Mouse (Mus musculus) thymus, postnatal 14 days (tissue): ENCODE results near the gene Hist2h4.
"Not testable (repeated sequence)": the region's sequence is repeated elsewhere in the genome, so short reads cannot be mapped to it uniquely, and the experiment has no call there.

Source experiments
- DNase-seq: peaks from one replicate; pipeline ENCODE4 v3.0.0; 2021

The Hist2h4 gene

GRCm38 (mm10) chr3:96268776-96269378 lies 5.8 kb upstream of the Hist2h4 start:
- DNase-seq = peak; percentile 51

DNA sequence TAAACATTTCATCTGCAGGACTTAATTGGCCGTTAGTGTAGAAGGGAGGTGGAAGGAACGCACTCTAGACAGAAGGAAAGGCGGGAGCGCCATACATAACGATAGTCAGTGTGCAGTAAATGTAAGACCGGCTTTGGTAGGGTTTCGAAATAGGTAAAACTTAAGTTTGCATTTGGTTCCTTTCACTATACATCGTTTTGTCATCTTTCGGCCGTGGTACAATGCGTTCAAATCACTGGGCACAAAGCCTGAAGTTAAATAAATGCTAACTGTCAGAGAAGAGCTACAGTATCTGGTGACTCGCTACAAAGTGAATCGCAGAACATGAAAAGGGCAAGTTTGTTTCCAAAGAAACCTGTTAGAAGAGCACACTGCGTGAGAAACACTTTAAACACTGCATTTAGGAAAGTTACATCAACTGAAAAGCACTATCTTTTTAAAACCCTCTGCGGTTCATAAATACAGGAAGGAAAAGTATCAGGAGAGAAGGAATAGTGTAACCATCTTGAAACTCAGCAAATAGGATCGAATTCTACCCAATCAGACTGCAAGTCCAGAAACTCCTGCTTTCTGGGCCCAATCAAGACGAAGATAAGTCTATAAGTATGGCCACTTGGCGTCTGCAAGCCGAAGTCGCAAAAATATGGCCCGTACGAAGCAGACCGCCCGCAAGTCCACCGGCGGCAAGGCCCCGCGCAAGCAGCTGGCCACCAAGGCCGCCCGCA lies 5.1 kb upstream of the Hist2h4 start, which contains the start of gene Hist2h3b:
Hist2h3b (plus strand) TSS at position 604 of the 725 bp plus-strand sequence.
- DNase-seq = peak; percentile 84

DNA sequence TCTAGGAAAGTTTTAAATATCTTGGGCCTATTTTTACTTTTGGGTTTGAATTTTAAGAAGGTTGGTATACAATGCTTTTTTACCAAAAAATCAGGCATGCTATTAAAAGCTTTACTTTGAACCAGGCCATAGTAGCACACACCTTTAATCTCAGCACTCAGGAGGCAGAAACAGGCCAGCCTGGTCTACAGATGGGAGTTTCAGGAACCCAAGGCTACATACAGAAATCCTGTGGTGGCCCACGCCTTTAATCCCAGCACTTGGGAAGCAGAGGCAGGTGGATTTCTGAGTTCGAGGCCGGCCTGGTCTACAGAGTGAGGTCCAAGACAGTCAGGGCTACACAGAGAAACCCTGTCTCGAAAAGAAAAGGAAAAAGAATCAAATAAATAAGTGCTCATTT lies 4.4 kb upstream of the Hist2h4 start:
- no peak for DNase-seq

GRCm38 (mm10) chr3:96266132-96266710 lies 3.1 kb upstream of the Hist2h4 start:
- no peak for DNase-seq

- peak; percentile 25 for DNase-seq
Measured at GRCm38 (mm10) chr3:96264404-96264949, 1.4 kb upstream of the Hist2h4 start.

DNA sequence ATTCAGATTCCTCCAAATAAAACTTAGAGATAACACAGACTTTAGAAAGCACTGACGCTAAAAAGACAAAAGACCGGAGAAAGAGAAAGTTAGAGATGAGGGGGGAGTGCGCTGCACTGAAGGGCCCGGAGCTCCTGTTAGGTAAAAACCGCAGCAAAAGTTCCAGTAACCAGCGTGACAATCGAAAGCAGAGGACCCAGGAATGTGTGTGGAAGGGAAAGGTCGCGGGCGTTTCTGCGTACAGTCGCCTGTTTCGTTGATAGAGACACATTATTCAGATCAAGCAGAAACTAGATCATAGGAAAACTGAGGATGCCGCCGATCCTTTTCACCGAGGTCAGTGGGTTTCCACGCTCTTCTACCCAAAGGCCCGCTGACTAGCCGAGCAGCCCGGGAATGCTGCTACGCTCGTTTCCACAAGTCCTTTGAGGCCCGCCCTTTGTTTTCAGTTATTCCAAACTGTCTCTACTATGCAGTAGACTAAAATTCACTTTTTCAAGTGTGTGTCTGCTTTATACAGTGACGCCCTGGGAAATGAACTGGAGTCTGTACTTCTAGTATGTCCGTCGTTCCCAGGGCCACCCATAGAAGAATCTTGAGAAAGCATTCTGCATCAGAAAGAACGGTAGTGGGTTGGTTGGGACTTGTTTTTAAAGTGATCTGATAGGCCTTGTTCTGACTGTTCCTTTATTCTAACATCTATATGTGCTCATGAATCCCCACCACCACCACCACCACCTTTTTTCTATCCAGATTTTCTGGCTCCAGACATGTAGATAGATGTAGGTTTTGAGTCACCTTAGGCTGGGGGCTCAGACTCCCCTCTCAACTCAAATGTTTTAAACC lies 670 bp upstream of the Hist2h4 start:
- DNase-seq = peak; percentile 59

DNA sequence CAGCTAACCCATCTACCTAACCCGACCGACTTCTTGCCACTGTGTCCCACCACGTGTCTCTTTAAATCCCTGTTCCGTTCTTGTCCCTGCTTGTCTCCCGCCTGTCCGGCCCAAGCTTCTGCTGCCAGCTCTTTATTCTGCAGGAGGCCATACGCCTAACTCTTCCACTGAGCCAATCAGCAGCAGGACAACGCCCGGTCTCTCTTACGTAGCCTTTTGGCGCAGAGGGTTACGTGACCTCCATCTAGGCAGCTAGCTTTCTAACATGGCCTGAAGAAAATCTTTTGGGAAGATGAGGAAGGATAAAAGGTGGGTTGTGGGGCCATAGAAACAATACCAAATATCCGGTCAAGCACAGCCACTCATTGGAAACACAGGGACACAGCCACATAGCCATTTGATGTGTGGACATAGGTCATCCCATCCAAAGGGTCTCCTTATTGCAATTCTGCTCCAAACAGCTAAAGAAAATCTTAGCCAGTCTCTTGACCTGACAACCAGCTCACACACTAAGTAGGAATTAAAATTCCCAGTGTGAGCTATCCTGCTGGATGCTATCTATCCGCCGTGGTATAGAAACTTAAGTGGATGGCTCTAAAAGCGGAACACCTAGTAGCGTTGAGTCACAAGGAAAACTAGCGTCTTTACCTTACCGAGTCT lies 765 bp downstream of the Hist2h4 start:
- peak; percentile 56 for DNase-seq

DNA sequence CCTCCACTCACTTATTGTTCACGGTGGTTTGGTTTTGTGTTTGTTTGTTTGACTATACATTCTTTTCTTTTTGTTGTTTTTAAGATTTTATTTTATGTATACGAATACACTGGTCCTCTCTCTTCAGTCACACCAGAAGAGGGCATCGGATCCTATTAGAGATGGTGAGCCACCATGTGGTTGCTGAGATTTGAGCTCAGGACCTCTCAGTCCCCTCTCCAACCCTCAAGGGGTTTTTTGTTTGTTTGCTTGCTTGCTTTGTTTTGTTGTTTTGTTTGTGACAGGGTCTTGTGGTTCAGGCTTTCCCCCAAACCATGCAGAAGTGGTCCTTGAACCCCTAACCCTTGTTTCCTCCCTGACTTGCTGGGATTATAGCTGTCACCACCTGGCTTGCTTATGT lies 1.5 kb downstream of the Hist2h4 start:
- no peak for DNase-seq

GRCm38 (mm10) chr3:96260220-96260619 lies 2.9 kb downstream of the Hist2h4 start:
- no peak for DNase-seq

DNA sequence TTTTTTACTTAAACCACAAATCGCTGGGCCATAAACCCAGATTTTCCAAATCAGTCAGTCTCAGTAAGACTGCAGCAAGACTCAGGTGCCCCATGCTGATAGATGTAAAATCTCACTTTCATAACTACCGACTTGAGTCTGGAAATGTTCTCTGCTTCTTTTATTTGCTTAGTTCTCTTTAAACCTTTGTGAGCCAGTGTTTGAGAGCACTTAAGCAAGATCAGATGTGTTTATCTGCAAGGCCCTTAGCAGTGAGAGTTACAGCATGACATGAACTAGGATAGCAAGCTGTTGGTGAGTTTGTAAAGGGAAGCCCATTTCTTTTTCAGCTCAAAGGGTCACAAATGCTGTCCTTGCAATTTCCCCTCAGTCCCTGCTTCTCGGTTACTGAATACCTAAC lies 5.9 kb downstream of the Hist2h4 start:
- no peak for DNase-seq

- DNase-seq = no peak
Measured at GRCm38 (mm10) chr3:96255926-96256593, 7.1 kb downstream of the Hist2h4 start.

GRCm38 (mm10) chr3:96254683-96255355 lies 8.3 kb downstream of the Hist2h4 start:
- DNase-seq = no peak

GRCm38 (mm10) chr3:96251787-96252186 lies 11.3 kb downstream of the Hist2h4 start:
- DNase-seq = no peak

DNA sequence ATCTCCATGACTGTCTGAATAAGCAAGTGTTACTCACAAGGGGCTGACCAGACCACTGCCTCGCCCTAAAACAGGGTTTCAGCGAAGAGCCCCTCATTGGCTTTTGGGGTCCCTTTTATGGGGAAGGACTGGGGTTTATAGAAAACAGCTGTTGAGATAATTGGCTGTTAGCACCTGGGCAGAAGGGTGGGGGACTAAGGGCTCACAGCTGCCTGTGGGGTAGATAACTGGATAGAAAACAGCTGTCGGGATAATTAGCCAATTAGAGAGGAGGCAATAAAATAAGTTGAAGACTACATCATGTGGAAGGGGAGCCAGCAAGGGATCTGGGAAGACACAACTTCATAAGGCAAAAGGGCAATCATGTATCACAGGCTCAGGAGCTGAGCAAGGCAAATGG lies 12.2 kb downstream of the Hist2h4 start:
- no peak for DNase-seq

DNA sequence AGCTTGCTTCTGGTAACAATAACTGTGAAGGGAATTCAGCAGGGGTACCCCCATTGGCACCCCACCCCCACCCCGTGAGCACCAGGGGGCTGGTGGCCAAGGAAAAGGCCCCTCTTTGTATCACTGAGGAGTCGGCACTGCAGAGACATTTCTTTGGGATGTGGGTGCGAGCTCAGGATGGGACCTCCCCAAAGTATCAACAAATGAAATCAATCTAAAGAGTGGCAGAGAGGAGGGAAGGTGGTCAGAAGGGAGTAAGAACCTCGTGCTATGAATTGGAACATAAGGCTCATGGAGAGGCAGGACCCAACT lies 14.1 kb downstream of the Hist2h4 start:
- peak; percentile 38 for DNase-seq

DNA sequence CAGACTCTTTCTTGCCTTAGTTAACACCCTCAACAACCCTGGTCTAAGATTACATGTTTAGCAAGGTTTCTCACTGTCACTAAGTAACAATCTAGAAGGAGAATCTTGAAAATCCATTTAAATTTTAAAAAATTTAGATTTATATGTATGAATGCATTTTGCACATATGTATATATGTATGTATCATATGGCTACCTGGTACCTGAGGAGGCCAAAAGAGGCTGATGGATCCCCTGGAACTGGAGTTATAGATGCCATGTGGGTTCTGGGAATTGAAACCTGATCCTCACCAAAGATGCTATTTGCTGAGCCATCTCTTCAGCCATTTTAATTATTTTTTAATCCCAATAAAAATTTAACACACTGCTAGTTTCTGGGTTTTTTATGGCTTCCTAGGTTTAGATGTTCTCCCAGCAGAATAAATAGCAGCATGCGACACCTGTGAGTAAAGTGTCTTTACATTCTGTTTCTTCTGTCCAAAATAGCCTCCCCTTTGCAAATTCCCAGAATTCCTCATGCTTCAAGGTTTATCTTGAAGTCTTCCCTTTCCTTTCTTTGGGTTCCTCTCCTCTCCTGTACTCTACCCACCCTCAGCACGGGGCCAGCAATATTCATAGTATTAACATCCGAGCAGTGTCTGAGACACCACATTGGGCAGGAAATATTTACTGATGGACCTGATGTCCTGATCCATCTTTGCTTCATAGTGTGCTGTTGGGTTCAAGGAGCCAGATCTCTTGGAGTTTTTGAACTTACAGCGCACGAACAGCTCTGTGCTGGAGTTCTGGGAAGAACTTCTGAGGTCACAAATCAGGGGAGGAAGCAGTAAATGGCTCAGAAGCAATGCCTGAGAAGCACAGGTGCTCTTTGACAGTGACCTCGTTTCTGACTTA lies 14.7 kb downstream of the Hist2h4 start:
- DNase-seq = no peak

GRCm38 (mm10) chr3:96247356-96248140 lies 15.6 kb downstream of the Hist2h4 start:
- no peak for DNase-seq

DNA sequence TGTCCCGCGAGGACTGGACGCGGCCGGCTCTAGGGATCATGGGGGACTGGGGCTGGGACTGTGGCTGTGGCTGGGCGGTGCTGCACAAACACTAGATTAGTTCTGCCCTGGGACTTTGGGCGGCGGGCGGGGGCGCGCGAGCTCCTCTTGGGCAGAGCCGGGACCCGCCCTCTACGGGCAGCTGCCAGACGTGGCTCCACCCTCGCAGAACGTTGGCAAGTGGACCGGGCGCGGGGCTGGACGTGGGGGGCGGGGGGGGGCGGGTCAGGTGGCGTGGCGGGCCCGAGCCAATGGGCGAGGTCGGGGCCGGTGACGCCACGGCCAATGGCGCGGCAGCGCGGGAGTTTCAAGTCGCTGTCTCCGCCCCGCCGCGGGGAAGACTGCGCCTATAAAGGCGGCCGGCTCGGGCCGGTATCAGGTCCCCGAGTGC lies 16.7 kb downstream of the Hist2h4 start, which contains the start of gene Hist2h3c1:
Hist2h3c1 (plus strand) TSS at position 259 of the 430 bp plus-strand sequence.
- DNase-seq = not testable (repeated sequence)

DNA sequence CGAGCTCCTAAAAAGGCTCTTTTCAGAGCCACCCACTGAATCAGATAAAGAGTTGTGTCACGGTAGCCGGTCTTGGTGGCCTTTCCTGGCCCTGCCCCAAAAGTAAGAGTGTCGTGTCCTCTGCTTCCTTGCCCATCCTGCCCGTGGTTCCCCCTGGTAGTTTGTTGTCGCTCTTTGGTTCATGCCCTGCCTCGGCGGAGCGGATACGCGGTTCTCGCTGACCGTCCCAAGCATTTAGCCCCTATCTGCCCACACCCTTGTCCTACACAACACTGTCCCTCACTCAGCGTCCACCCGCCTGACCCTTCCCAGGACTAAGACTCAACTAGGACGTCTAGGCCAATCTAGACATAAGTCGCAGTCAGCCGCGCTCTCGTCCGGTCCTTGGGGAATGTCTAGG lies 17.1 kb downstream of the Hist2h4 start:
- DNase-seq = not testable (repeated sequence)
